Mouse (Mus musculus) cortical plate, adult 2 months (tissue): Measurements from ENCODE around the gene Tbx19.

Experiments used
- CTCF ChIP-seq: fragments of 200-500 bp; IDR thresholded peaks from 2 replicates; pipeline ENCODE4 v1.5.1; 2011; ENCODE audit warnings: mild to moderate bottlenecking, control low read depth, low read length; ENCODE audit not compliant: insufficient read depth; ENCODE audit errors: extremely low read depth
- POLR2A ChIP-seq: fragments of 200-500 bp; IDR thresholded peaks from 2 replicates; pipeline ENCODE4 v1.6.1; 2011; ENCODE audit warnings: mild to moderate bottlenecking, low read length, control low read depth; ENCODE audit not compliant: insufficient read depth; ENCODE audit errors: extremely low read depth

DNA sequence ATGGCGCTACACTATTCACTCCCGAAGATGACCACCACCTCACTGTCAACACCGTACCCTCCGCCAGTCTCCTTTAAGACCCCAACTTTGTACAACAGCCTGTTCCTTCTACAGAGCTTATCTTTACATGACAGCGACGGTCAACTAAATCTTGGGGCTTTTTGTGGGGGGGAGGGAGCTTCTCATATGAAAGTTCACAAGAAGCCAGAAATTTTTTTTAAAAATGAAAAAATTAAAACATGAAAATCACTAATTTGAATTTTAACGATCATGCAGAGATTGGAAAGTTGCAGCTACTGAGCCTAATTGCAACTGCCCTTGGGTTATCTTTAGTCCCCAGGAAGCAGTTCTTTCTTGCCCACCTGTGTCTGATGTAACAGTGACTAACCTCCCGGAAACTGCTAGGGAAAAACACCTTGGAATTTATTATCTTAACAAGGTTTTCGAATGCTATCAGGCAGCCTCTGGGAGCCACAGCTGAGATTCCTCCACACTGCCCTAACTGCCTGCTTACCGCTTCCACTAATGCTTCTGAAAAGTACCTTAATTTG, 32.2 kb upstream of the Tbx19 start:
- TF ChIP-seq POLR2A = no peak
- TF ChIP-seq CTCF = no peak
